Mouse (Mus musculus): ENCODE results near the gene Nbdy. TPM values are rescaled to one million over a fixed set of nuclear protein-coding genes. Genes with fewer than 3 reads are reported as not detected.

The Nbdy gene
- total RNA-seq (2012; rRNA removed): 30.4 and 35.4 TPM in 2 replicates
- 10 to 100 TPM in 1 of 2 experiments, not detected in 1; 75.7 TPM for polyA plus RNA-seq (2012; ENCODE audit: insufficient read depth in 1 of 2, insufficient read length in 2 of 2, low read depth in 1 of 2, low replicate concordance in 2 of 2, missing spikeins in 1 of 2)

GRCm38 (mm10) chrX:153723110-153723916 lies at the start of gene Nbdy:
TSS of gene Nbdy (plus strand) at chrX:153723590.
- H3K27me3 ChIP-seq (ENCODE audit: control insufficient read depth in 1 of 2, insufficient read depth in 2 of 2, low read length in 2 of 2): no peaks in the 10 kb centered on the region
- TF ChIP-seq MAX (IDR thresholded peaks at IDR 0.05; ENCODE audit: low read length) (no peak), CHD1 (IDR thresholded peaks at IDR 0.05; ENCODE audit: low read depth, low read length) (no peak), UBTF (IDR thresholded peaks at IDR 0.05; ENCODE audit: borderline replicate concordance, insufficient read depth, low read depth, low read length) (no peak), TBP (IDR thresholded peaks at IDR 0.05; ENCODE audit: low read depth, low read length) (peak; percentile 62; the same call in 1 of the 2 replicates), MYC (IDR thresholded peaks at IDR 0.05; ENCODE audit: low read depth, low read length) (peak; percentile 48; the same call in 1 of the 2 replicates), ZC3H11A (IDR thresholded peaks at IDR 0.05; ENCODE audit: low read depth, low read length) (no peak), ZKSCAN1 (IDR thresholded peaks at IDR 0.05; ENCODE audit: low read depth, low read length) (no peak), NELFE (IDR thresholded peaks at IDR 0.05; ENCODE audit: low read depth, low read length) (peak; percentile 86), HCFC1 (IDR thresholded peaks at IDR 0.05; ENCODE audit: low read depth, low read length) (peak; percentile 74), SMC3 (IDR thresholded peaks at IDR 0.05; ENCODE audit: low read depth, low read length) (no peak), ELF1 (IDR thresholded peaks at IDR 0.05; ENCODE audit: low read depth, low read length) (peak; percentile 58; the same call in 1 of the 2 replicates), CHD2 (IDR thresholded peaks at IDR 0.05; ENCODE audit: low read length) (no peak), E2F4 (IDR thresholded peaks at IDR 0.05; ENCODE audit: borderline replicate concordance, low read depth, low read length) (no peak), MYB (IDR thresholded peaks at IDR 0.05; ENCODE audit: low read depth, low read length) (no peak), POLR2AphosphoS2 (IDR thresholded peaks at IDR 0.05; ENCODE audit: low read length) (peak; percentile 76), EP300 (IDR thresholded peaks at IDR 0.05; ENCODE audit: low read depth in 1 of 2, low read length in 2 of 2) (no peak), RAD21 (IDR thresholded peaks at IDR 0.05; ENCODE audit: low read depth, low read length) (no peak), GATA1 (IDR thresholded peaks at IDR 0.05; ENCODE audit: low read depth, low read length) (no peak), KAT2A (conservative IDR thresholded peaks at IDR 0.05; ENCODE audit: low read depth, low read length) (no peak), ETS1 (IDR thresholded peaks at IDR 0.05; ENCODE audit: low read depth, low read length) (no peak), MEF2A (IDR thresholded peaks at IDR 0.05; ENCODE audit: extremely low read depth, insufficient replicate concordance, low read depth, low read length, poor library complexity, severe bottlenecking) (no peak), USF2 (IDR thresholded peaks at IDR 0.05; ENCODE audit: borderline replicate concordance in 1 of 2, insufficient read depth in 1 of 2, low read depth in 1 of 2, low read length in 2 of 2) (no peak), MXI1 (IDR thresholded peaks at IDR 0.05; ENCODE audit: low read depth, low read length) (peak; percentile 87), ZNF384 (IDR thresholded peaks at IDR 0.05; ENCODE audit: low read depth, low read length) (peak; percentile 90), USF1 (IDR thresholded peaks at IDR 0.05; ENCODE audit: low read depth, low read length) (no peak), POLR2A (IDR thresholded peaks at IDR 0.05; ENCODE audit: control insufficient read depth in 1 of 2, insufficient read depth in 1 of 2, low read depth in 1 of 2, low read length in 2 of 2, poor library complexity in 1 of 2) (peak; percentile 67 to 81), BHLHE40 (IDR thresholded peaks at IDR 0.05; ENCODE audit: borderline replicate concordance, low read depth, low read length) (no peak), RCOR1 (IDR thresholded peaks at IDR 0.05; ENCODE audit: low read depth, low read length) (no peak), ZMIZ1 (IDR thresholded peaks at IDR 0.05; ENCODE audit: low read depth, low read length) (0 out of 2 replicates have a peak, but pooled peaks have one; percentile 40), JUND (IDR thresholded peaks at IDR 0.05; ENCODE audit: low read depth, low read length) (no peak), SIN3A (IDR thresholded peaks at IDR 0.05; ENCODE audit: low read length) (no peak), MAZ (IDR thresholded peaks at IDR 0.05; ENCODE audit: low read depth, low read length) (no peak)
- peak; percentile 89 for DNase-seq (ENCODE audit: low read depth, low spot score)
- peak within 1 kb of the TSS; percentile 98 for H3K9ac ChIP-seq (ENCODE audit: control insufficient read depth, low read depth, low read length, poor library complexity, severe bottlenecking)
- peak within 1 kb of the TSS; percentile 86 to 99 for H3K4me3 ChIP-seq (ENCODE audit: control insufficient read depth in 1 of 2, insufficient read depth in 1 of 2, low read depth in 2 of 2, low read length in 2 of 2)
- peak within 1 kb of the TSS; percentile 86 for H3K27ac ChIP-seq (ENCODE audit: control insufficient read depth, low read depth, low read length)
- H3K9me3 ChIP-seq (replicated peaks; ENCODE audit: insufficient read depth, low read length): no peaks in the 10 kb centered on the region
- H3K36me3 ChIP-seq (ENCODE audit: control insufficient read depth in 1 of 2, insufficient read depth in 2 of 2, low read length in 2 of 2): peaks cover 1 to 17% of the 10 kb centered on the region in 2 experiments; a peak in 3 of 4 replicates
- H3K4me1 ChIP-seq (ENCODE audit: control insufficient read depth in 1 of 2, insufficient read depth in 2 of 2, low read length in 2 of 2): peaks cover 2 to 14% of the 10 kb centered on the region in 2 experiments; a peak in 3 of 4 replicates
- H3K79me2 ChIP-seq (ENCODE audit: control insufficient read depth, insufficient read depth, low read length, poor library complexity): peaks cover 25% of the 10 kb centered on the region

All from MEL (cell line).